ENCODE assay signal across 8 mouse cellular contexts in genomic region chr6:134566248-134566817, GRCm38 (mm10). TPM values are rescaled to one million over a fixed set of nuclear protein-coding genes. Genes with fewer than 3 reads are reported as not detected.
DNase-seq lines count a peak whose midpoint lies in the region; ATAC-seq and TF ChIP-seq lines count a peak whose summit lies in the region.

No protein-coding gene starts in this region.

- peak; percentile 27 for ATAC-seq in lung, postnatal 0 days
- ATAC-seq in forebrain, embryonic 16.5 days, result peak; percentile 69
- peak; percentile 65 for ATAC-seq in liver, embryonic 11.5 days (replicated peaks; ENCODE audit: low FRiP score)
- peak; percentile 33; the same call in 1 of the 2 replicates for ATAC-seq in stomach, postnatal 0 days (ENCODE audit: low FRiP score, low TSS enrichment)

- no peak for TF ChIP-seq CTCF in lung, postnatal 0 days (IDR thresholded peaks at IDR 0.05)
- TF ChIP-seq CTCF in stomach, postnatal 0 days (IDR thresholded peaks at IDR 0.05; ENCODE audit: low read depth), result no peak

- H3K27ac ChIP-seq in lung, postnatal 0 days (ENCODE audit: low read length), result peak overlapping the region; percentile 98
- H3K27ac ChIP-seq in forebrain, embryonic 16.5 days (ENCODE audit: low read length), result peak overlapping the region; percentile 100
- peak overlapping the region; percentile 87 for H3K27ac ChIP-seq in liver, embryonic 11.5 days (ENCODE audit: low read depth, low read length)
- peak overlapping the region; percentile 99 for H3K27ac ChIP-seq in stomach, postnatal 0 days (replicated peaks)

- no peak for TF ChIP-seq EP300 in lung, postnatal 0 days (IDR thresholded peaks at IDR 0.05)
- TF ChIP-seq EP300 in stomach, postnatal 0 days (optimal IDR thresholded peaks at IDR 0.05), result no peak

- peak; percentile 47 for DNase-seq in adrenal gland, postnatal 10 days
- no peak for DNase-seq in adrenal gland, adult 8-10 months
- peak; percentile 29 for DNase-seq in lung, postnatal 0 days (ENCODE audit: low spot score)
- DNase-seq in lung, postnatal 36 days, result no peak
- peak; percentile 51 for DNase-seq in liver, embryonic 11.5 days (ENCODE audit: low spot score)
- DNase-seq in stomach, postnatal 0 days (ENCODE audit: low spot score), result no peak
- no peak for DNase-seq in c-Kit-positive CD71-positive TER-119-positive erythroid progenitor cells, embryonic 14.5 days (ENCODE audit: low spot score)

- H3K4me1 ChIP-seq in lung, postnatal 0 days (ENCODE audit: insufficient read depth, low read depth, low read length), result peaks cover 4% of the 10 kb centered on the region; the same call in 1 of the 2 replicates
- H3K4me1 ChIP-seq in forebrain, embryonic 16.5 days (replicated peaks; ENCODE audit: control insufficient read depth, insufficient read depth, low read length), result peaks cover 9% of the 10 kb centered on the region
- H3K4me1 ChIP-seq in liver, embryonic 11.5 days (replicated peaks; ENCODE audit: control insufficient read depth, insufficient read depth, low read length), result peaks cover 18% of the 10 kb centered on the region
- H3K4me1 ChIP-seq in stomach, postnatal 0 days (replicated peaks; ENCODE audit: control insufficient read depth, insufficient read depth), result no peaks in the 10 kb centered on the region; the same call in 1 of the 2 replicates

- H3K4me2 ChIP-seq in lung, postnatal 0 days (replicated peaks; ENCODE audit: low read depth, low read length), result peak overlapping the region; percentile 76
- peak overlapping the region; percentile 86 for H3K4me2 ChIP-seq in forebrain, embryonic 16.5 days (ENCODE audit: low read length)
- peak overlapping the region; percentile 93 for H3K4me2 ChIP-seq in liver, embryonic 11.5 days
- peak overlapping the region; percentile 79 for H3K4me2 ChIP-seq in stomach, postnatal 0 days (replicated peaks; ENCODE audit: low read depth)

- no peaks in the 10 kb centered on the region for H3K9me3 ChIP-seq in lung, postnatal 0 days (ENCODE audit: low read length)
- H3K9me3 ChIP-seq in forebrain, embryonic 16.5 days (ENCODE audit: control insufficient read depth, low read length), result no peaks in the 10 kb centered on the region
- no peaks in the 10 kb centered on the region for H3K9me3 ChIP-seq in liver, embryonic 11.5 days (ENCODE audit: control insufficient read depth, low read length)
- H3K9me3 ChIP-seq in stomach, postnatal 0 days (ENCODE audit: control insufficient read depth, low read length), result no peaks in the 10 kb centered on the region

- H3K27me3 ChIP-seq in lung, postnatal 0 days (replicated peaks; ENCODE audit: insufficient read depth, low read length), result no peaks in the 10 kb centered on the region
- H3K27me3 ChIP-seq in forebrain, embryonic 16.5 days (replicated peaks; ENCODE audit: control insufficient read depth, insufficient read depth, low read length), result no peaks in the 10 kb centered on the region
- no peaks in the 10 kb centered on the region for H3K27me3 ChIP-seq in liver, embryonic 11.5 days (replicated peaks; ENCODE audit: control insufficient read depth, insufficient read depth, low read length)
- no peaks in the 10 kb centered on the region for H3K27me3 ChIP-seq in stomach, postnatal 0 days (ENCODE audit: control insufficient read depth, insufficient read depth, low read length)

- peak overlapping the region; percentile 96 for H3K9ac ChIP-seq in lung, postnatal 0 days (replicated peaks; ENCODE audit: low read depth)
- H3K9ac ChIP-seq in forebrain, embryonic 16.5 days (replicated peaks; ENCODE audit: low read depth, low read length), result peak overlapping the region; percentile 99
- peak overlapping the region; percentile 98 for H3K9ac ChIP-seq in liver, embryonic 11.5 days (ENCODE audit: low read depth, low read length)
- peak overlapping the region; percentile 97 for H3K9ac ChIP-seq in stomach, postnatal 0 days (ENCODE audit: low read length)

- H3K36me3 ChIP-seq in lung, postnatal 0 days (ENCODE audit: insufficient read depth, low read length), result no peaks in the 10 kb centered on the region
- H3K36me3 ChIP-seq in forebrain, embryonic 16.5 days (ENCODE audit: control insufficient read depth, insufficient read depth), result no peaks in the 10 kb centered on the region
- H3K36me3 ChIP-seq in liver, embryonic 11.5 days (ENCODE audit: control insufficient read depth, insufficient read depth, low read length), result no peaks in the 10 kb centered on the region
- no peaks in the 10 kb centered on the region for H3K36me3 ChIP-seq in stomach, postnatal 0 days (ENCODE audit: control insufficient read depth, insufficient read depth, low read length)

- peak overlapping the region; percentile 95 for H3K4me3 ChIP-seq in lung, postnatal 0 days (ENCODE audit: low read depth, low read length)
- H3K4me3 ChIP-seq in forebrain, embryonic 16.5 days (replicated peaks; ENCODE audit: low read length), result peak overlapping the region; percentile 93
- peak overlapping the region; percentile 96 for H3K4me3 ChIP-seq in liver, embryonic 11.5 days (ENCODE audit: low read depth, low read length)
- H3K4me3 ChIP-seq in stomach, postnatal 0 days (ENCODE audit: low read depth, low read length), result peak overlapping the region; percentile 96

- under 1% methylated on average over 30 of the region's 64 CpGs for WGBS in lung, postnatal 0 days
- 1% methylated on average over 36 of the region's 64 CpGs for WGBS in forebrain, embryonic 16.5 days
- under 1% methylated on average over 42 of the region's 64 CpGs for WGBS in liver, embryonic 11.5 days
- 1% methylated on average over 34 of the region's 64 CpGs for WGBS in stomach, postnatal 0 days

RNA-seq across cellular contexts. Expression of gene Lrp6, which starts 0.4 kb away (rescaled TPM):
- 10 to 100 TPM; 77.3 to 78.5 TPM for total RNA-seq in adrenal gland, postnatal 10 days (2021)
- total RNA-seq in adrenal gland, adult 8-10 months (2022), result 10 to 100 TPM; 74.7 to 92.6 (median 89.5) TPM
- polyA plus RNA-seq in lung, postnatal 0 days (2015; fragmentation: Nextera tagmentation; extraction: Ambion mirVana), result 17.0 and 18.7 TPM in 2 replicates
- polyA plus RNA-seq in forebrain, embryonic 16.5 days (2015; fragmentation: Nextera tagmentation; extraction: Ambion mirVana), result 20.0 and 24.9 TPM in 2 replicates
- polyA plus RNA-seq in liver, embryonic 11.5 days (2014; fragmentation: Nextera tagmentation; extraction: Ambion mirVana), result 14.1 and 17.1 TPM in 2 replicates
- 12.1 and 12.7 TPM in 2 replicates for polyA plus RNA-seq in stomach, postnatal 0 days (2015; fragmentation: Nextera tagmentation; extraction: Ambion mirVana)

Comparison
In these comparisons a context has a peak if more than half of its experiments do, and no peak if none do; other contexts are left out.
1. DNase-seq: peak in adrenal gland, postnatal 10 days (single experiment), lung, postnatal 0 days (single experiment) and liver, embryonic 11.5 days (single experiment); none in adrenal gland, adult 8-10 months (single experiment), lung, postnatal 36 days (single experiment), stomach, postnatal 0 days (single experiment) and c-Kit-positive CD71-positive TER-119-positive erythroid progenitor cells, embryonic 14.5 days (single experiment).
2. Peak in every context shown above with its lines, with median percentiles within 50 percentile points of each other: ATAC-seq, H3K27ac ChIP-seq, H3K4me2 ChIP-seq, H3K4me3 ChIP-seq and H3K9ac ChIP-seq.